Mouse (Mus musculus): Measurements from ENCODE around the gene Col25a1. TPM values are rescaled to one million over a fixed set of nuclear protein-coding genes. Genes with fewer than 3 reads are reported as not detected.

The Col25a1 gene
- total RNA-seq, 2 experiments from 2014 or later, result 57.8 to 62.6 TPM

DNA sequence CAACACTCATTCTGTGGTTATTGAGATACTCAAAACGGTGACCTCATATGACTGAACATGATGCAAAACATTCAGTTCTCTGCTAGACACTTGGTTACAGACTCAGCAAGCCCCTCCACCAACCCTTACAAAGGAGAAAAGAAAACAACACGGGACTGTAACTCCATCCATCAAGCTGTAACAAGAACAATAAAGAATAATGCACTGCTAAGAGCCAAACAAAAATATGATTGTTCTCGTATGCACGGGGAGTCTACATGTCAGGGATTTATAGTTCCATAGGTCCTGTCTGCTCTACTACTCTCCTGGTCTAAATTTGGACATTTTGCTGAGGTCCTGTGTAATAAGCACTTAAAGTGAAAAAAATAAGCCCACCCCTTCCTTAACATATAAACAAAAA lies 29.6 kb downstream of the Col25a1 start:
- DNase-seq (ENCODE audit: low spot score in 2 of 2), result no peak

DNA sequence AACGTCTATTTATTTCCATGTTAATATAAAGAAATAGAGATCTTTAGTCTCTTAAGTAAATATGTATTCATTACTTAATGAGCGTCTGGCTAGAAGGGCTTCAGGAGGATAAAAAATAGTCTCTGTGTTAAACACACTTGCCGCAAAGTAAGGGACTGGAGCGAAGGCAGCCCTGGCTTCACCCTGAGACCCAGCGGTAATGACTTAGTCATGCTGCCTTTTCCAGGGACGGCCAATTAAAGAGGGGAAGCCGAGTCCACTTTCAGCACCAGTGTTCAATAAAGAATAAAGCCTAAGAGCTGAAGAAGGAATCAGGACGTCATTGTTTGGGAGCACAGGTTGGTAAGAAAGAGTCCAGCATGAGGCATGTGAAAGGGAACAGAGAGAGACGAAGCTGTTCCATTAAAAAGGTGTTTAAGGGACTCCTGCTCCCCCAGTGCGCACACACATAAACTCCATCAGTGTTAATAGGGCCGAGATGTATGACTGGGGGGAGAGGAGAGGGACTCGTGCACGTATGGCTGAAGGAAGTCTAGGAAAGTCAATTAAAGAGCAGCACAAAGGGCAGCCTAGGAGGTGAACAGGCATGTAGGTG lies 30.1 kb downstream of the Col25a1 start:
- DNase-seq (ENCODE audit: low spot score in 2 of 2), result no peak

DNA sequence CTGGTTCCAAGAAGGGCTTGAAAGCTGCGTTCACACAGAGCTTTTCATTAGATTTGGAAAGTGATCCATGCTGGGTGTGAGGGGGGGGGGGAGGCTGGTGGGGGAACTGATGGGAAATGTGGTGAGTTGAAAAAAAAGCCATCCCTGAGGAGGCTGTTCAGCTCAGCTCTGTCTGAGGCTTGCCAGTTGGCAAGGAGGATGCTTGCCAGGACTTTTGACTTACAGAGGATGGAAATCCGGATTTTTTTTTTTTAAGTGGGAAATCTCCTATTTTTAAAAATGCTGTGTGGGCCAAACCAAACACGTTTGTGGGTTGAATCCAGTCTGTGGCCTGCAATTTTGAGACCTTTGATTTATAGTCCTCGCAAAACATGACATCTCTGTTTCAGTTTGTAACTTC lies 35.6 kb downstream of the Col25a1 start:
- no peak for DNase-seq (ENCODE audit: low spot score in 2 of 2)

DNA sequence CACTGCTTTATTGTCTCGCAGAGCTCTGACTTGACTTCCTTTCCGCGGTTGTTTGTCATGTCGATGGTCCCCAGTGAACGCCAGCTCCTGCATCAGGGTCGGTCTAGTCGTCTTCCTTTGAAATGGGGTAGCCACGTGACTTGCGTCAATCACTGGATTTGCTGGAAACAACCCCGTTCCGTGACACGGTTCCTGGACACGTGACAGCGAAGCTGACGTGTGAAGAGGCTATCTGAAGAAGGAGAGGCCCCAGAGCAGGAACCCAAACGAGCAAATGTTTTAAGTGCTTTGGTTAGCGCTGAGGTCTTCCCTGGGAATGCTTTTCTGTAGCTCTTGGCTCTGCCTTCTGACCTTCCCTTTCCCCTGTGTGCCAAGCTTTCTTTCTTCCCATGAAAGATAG lies 41.5 kb downstream of the Col25a1 start:
- no peak for DNase-seq (ENCODE audit: low spot score in 2 of 2)

DNA sequence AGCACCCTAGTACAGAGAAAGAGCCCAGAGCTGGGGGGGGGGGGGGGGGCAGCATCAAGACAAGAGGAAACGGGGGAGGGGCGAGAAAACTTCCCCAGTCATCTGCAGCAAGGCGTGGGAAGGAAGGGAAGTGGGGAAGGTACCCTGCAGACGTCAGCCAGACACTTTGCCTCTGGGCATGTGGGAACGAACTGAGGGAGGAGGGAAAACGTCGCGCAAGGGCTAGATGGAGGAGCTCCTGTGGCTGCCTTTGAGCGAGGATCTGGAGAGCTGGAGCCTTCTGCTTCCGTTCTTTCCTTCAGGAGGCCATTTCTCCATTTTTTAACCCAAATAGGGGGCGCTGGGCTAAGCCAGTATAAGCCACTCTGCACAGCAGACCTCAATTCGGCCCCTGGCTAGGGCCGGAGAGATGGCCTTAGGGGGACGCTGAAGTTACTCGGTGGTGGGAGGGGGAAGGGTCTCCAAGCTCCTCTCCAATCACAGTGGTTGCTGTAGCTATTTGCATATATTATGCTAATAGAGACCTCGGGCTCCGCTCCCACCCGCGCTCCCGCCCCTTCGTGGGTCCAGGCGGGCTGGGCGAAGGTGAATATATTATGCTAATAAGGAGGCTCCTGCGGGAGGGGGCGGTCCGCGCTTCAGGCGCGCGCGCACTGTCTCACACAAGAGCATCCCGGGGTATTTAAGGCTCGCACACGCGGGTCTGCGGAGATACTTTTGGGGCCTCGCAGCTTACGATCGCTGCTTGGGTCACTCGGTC lies 49.1 kb downstream of the Col25a1 start:
- DNase-seq (ENCODE audit: low spot score in 2 of 2), result peak; percentile 67 to 85

DNA sequence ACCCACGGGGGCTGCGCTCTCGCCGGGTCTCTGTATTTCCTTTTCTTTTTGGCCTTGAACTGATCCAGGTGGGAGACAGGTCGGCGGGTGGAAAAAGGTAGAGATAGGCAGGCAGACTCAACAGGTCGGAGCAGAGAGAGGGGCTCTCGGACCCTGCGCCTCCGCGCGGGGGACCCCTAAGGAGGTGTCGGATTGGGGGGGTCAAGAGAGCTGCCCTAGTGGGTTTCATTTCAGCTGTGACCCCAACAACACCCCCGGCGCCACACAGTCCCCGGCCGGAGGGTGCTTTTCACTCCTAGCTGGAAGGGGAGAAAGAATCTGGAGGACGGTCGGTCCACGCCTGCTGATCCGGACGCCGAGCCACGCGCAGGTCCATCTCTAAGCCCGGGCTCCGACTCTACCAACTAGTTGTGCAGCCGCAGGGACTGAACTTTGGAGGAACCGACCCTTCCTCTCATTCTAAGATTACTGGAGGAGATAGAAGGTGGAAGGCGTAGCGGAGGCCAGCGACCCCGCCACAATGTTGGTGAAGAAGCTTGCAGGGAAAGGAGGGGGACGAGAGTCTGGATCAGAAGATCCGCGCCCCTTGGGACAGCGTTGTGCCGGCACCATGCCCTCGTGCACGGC lies 49.8 kb downstream of the Col25a1 start:
- peak in 1 of 2 experiments; percentile 13 for DNase-seq (ENCODE audit: low spot score in 2 of 2)

DNA sequence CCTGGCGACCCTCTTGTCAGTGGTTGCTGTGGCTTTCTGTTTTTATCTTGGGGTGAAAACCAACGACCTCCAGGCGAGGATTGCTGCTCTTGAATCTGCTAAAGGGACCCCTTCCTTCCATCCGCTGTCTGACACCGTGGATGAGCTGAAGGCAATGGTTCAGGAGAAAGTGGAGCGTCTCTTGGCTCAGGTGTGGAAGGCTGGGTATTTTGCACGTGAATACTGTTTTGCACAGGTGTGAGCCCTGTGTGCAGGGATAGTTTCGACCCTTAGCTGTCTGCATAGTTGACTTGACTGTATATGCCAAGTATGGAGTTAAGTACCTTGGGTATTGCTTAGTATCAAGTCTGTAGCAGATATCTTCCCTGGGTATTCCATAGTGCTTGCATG lies 50.3 kb downstream of the Col25a1 start:
- no peak for DNase-seq (ENCODE audit: low spot score in 2 of 2)

DNA sequence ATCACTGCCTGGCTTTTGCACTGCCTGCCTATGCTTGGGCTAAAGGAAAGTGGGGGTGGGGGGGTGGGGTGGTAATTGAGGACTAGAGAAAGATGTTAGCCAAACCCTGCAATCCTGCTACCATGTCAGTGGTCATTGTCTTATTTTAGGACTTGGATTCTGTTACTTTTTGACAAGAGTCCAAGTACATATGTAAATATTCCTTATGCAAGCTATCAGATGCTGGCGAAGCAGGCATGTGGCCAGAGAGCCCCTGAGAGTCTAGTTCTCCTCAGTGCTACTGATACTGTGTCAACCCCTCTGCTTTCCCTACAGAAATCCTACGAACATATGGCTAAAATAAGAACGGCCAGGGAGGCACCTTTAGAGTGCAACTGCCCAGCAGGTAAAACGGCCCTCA lies 51.1 kb downstream of the Col25a1 start:
- DNase-seq (ENCODE audit: low spot score in 2 of 2), result no peak

DNA sequence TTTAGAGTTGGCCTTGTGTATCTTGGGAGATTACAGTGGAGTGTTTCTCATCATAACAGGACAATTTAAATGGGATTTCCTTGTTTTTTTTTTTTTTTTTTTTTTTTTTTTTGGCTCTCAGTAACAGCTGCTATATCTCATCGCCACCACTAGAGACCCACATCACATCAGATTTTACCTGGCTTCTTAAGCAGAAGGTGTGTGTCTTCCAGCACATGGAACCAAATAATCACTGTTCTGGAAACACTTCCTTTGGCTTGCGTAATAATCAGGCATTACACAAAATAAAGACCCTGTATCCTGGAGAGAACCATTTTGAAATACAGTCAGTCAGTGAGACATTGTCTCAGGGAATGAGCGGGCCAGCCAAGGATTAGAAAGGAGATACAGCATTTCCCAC lies 53.8 kb downstream of the Col25a1 start:
- peak in 1 of 2 experiments; percentile 14 for DNase-seq (ENCODE audit: low spot score in 2 of 2)

DNA sequence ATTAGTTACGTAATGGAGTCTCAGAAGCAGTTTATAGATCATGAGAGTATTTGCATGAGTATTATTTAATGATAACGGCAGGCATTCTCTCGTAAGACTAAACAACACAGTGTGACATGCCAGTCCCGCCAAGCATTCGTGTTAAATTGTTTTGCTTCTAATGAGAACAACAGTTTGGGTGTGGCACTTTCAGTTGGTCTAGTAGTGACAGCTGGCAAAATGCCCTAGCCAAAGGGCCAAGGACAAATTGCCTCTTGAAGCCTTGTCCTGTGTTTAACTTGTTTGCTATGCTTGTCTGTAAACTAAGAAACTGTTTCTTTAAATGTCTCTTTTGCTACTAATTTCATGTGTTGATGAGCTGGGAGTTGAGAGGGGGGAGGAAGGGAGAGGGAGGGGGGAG lies 56.3 kb downstream of the Col25a1 start:
- DNase-seq (ENCODE audit: low spot score in 2 of 2), result no peak

DNA sequence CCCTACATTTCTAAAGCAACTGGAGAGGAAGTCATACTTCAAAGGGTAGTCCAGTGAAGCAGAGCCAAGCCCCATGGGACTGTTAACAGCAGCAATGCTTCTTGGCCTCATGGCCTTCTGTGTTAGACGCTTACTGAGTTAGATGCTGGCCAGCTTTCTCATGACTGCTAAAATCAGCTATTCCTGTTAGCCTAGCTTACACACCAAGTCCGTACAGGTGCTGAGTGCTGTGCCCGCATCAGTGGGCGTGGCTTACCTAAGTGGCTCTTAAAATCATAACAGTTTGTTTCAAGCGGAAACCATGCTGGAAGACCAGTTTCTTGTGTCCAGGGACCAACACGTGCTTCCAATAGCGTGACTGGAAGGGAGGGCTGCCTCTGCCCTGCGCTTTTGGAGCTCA lies 62.1 kb downstream of the Col25a1 start:
- DNase-seq (ENCODE audit: low spot score in 2 of 2), result no peak

DNA sequence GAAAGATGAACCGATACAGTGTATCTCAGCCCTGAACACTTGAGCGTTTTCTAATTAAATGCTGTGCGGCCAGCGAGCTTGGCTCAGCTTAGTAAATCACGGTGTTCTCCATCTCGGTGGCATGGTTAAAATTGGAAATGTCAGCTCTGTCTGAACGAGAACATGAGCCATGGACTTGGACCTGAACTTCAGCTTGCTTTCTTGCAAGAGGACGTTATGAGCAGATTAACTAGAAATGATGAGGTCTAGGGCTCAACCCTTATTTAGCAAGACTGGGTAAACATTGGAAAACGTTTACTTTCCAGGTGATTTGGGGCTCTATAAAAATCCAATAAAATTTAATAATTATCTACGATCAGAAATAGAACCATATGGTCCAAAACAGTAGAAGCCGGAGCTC lies 83.3 kb downstream of the Col25a1 start:
- peak in 1 of 2 experiments; percentile 13 for DNase-seq (ENCODE audit: low spot score in 2 of 2)

DNA sequence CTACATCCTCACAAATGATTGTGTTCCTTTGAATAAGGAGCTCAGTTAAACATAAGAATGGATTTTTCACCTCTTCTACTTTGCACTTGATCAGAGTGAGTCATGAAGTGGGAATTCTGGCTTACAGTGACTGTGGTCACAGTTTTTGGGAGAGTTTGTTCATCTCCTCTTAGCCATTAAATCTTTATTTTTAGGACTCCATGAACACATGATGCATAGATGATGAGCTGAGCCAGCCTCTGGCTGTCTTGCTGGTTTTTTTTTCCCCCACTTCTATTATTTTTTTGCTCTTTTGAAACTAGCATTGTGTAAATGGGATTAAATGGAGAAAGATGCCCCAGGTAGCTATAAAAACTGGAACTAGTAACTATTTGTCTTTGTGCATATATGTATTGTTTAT lies 84.8 kb downstream of the Col25a1 start:
- no peak for DNase-seq (ENCODE audit: low spot score in 2 of 2)

DNA sequence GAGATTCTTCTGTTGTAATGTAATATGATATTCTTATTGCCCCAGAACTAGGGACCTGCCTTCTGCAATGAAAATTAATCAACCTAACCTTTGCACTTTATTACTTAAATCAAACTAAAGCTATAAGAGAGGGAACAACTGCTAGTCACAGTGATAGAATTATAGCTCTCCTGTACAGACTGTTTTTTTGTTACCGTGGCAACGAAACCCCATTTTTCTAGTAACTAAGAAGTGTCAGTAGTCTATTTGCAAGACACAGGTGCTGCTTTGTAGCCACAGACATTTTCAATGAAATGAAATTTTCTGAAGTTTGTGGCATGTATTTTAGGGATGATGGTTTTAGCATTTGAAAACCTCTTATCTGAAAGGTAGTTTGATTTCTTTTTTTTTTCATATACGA lies 85.3 kb downstream of the Col25a1 start:
- DNase-seq (ENCODE audit: low spot score in 2 of 2), result no peak

DNA sequence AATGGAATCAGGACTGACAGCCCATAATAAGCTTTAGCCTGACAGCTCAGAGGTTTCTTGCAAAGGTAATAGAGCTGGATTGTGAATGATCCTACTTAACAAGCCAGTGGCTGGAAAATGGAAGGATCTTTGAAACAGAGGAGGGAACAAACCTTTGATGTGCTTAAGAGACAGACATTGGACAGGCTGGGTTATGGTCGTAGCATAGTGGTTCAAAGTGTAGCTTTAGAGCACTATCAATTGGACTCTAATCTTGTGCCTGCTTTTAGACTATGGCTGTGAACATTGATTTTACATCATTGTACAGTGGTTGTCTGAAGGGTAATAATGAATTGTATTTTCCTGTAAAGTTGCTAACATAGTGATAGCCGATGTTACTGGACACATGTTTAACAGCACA lies 86.4 kb downstream of the Col25a1 start:
- DNase-seq (ENCODE audit: low spot score in 2 of 2), result no peak

DNA sequence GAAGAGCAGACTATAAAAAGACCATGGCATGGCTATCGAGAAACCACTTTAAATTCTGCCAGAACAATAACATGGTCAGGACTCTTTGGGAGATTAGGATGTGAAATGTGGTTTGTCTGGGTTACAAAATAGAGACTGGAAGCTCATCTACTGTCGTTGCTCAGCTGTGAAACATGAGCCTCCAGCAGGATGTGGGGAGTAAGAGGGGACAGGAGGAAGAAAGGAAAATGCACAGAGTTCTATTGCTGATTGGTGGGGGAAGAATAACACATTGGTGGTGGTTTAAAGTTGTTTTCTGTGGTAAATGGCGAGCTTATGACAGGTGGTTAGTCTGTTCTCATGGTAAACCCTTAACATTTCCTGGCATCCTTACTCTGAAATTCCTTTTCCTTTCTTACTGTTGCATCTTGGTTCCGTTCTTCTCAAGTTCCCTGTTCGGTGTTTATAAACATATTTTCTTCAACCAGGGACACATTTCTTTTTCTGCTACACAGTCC lies 87.0 kb downstream of the Col25a1 start:
- DNase-seq (ENCODE audit: low spot score in 2 of 2), result no peak

DNA sequence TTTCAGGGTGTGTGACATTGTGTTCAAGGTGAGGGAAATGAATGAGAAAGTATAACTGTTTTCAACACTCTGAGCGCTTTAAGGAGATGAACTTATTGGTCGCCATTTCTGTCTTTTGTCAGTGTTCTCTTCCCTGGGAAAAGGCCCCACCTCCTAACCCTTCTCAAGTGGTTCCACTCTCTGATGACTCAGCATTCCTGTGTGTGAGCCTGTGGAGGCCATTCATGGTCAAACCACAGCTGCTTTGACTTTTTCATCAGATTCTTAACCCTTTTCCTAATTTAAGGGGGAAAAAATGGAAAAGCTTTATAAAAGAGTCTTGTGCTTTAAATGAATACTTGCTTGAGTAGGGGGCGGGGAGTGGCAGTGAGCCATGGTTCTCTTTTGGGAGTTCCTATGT lies 89.5 kb downstream of the Col25a1 start:
- DNase-seq (ENCODE audit: low spot score in 2 of 2), result no peak

DNA sequence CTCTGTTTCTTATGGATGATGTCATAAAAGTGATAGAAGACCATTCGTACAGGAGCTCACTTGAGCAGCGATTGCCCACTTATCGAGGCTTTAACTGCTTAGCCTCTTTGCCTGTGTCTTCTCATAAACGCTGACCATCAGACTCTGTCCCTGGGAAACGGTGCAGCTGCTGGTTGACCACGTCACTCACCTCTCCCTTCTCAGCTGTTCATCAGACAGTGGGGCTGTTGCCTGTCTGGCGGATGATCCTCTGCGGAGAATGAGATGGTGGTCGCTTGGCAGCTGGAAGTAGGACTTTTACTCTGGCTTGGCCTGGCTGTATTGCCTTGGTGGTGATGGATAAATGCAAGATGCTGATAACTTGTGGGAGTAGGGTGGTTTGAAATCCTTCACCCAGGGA lies 96.9 kb downstream of the Col25a1 start:
- no peak for DNase-seq (ENCODE audit: low spot score in 2 of 2)

DNA sequence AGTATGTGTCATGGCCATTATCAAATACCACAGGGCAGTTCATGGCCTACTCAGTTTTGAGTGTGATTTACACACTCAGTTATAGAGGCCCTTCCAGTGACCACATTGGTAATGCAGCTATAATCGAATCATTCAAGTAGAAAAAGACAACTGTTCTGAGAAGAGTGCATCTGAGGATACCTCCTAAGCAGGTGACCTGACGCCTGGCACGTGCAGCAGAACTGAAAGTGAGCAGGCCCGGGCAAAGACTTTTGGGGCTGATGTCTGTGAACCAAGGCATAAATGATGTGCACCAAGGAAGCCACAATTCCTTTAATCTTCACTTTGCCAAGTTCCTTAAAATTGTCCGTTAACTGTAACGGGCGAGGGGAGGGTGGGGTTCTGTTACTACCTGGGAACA lies 101.6 kb downstream of the Col25a1 start:
- DNase-seq (ENCODE audit: low spot score in 2 of 2), result no peak

DNA sequence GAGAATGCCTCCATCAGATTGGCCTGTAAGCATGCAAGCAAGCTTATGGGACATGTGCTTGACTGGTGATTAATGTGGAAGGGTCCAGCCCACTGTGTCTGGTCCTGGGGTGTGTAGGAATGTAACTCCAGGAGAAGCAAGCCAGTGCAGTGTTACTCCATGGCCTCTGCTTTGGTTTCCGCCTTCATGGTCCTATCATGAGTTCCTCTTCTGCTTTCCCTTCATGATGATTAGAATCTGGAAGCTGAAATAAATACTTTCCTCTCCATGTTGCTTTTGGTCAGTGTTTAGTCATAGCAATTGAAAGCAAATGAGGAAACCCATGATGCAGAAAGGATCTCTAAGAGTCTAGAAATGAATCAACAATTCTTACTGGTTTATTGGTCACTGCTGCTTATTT lies 103.9 kb downstream of the Col25a1 start:
- no peak for DNase-seq (ENCODE audit: low spot score in 2 of 2)

DNA sequence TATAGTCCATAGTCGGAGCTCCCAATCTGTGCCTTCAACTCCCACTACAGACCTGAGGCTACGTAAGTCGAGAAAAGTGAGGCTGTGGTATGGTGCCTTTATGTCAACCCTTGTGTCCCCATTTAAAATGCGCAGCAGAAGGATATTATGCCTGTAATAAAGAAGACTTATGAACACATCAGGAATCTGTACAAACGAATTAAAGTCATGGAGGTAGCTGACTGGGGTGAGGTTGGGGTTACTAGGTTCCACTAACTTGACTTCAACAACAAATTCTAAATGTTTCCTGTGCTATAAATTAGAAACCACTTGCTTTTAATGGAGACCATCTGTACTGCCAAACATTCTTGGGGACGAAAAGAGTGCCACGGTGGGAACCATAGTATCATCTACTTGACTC lies 104.8 kb downstream of the Col25a1 start:
- no peak for DNase-seq (ENCODE audit: low spot score in 2 of 2)

DNA sequence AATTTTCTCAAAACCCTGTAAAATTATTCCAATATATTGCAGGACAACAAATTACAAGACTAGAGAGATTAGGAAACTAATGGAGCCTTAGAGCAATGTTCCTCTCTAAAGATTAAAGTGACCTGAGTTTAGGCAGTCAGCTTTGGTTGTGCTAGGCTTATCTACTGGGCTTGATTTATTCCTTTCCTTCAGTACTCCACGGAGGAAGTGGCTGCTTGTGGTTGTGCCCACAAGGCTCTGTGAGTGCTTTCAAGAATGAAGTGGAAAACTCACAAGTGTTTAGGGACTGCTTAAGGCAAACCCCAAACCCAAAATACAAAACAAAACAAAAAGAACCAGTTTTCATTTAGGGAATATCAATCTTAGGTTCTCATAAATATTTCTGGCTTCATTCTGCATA lies 106.6 kb downstream of the Col25a1 start:
- DNase-seq (ENCODE audit: low spot score in 2 of 2), result no peak

DNA sequence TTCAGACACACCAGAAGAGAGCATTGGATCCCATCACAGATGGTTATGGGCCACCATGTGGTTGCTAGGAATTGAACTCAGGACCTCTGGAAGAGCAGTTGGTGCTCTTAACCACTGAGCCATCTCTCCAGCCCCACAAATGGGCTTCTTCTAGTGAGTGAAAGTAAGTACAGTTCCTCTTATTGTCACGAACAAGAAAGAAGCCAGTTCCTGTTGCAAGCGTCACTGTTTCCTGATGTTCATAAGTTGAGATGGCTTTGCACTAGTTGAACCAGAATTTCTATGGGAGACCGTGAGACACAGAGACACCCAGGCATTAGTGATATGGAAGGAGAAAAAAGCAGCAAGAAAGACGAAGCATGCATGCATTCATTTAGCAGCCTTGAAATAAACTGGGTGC lies 110.6 kb downstream of the Col25a1 start:
- DNase-seq (ENCODE audit: low spot score in 2 of 2), result no peak
